Mouse (Mus musculus) testis, adult 2 months (tissue): ENCODE measurements around the gene Layn.

Experiments
- CTCF ChIP-seq: fragments of 200-500 bp; IDR thresholded peaks from 2 replicates; pipeline ENCODE4 v1.5.1; 2012; ENCODE audit warnings: low read depth, mild to moderate bottlenecking, inconsistent platforms, low read length, moderate library complexity; ENCODE audit not compliant: control insufficient read depth, insufficient read depth, insufficient replicate concordance
- POLR2A ChIP-seq: fragments of 200-500 bp; IDR thresholded peaks from 2 replicates; pipeline ENCODE4 v1.6.1; 2012; ENCODE audit warnings: low read depth, mild to moderate bottlenecking, inconsistent platforms, low read length, moderate library complexity; ENCODE audit not compliant: control insufficient read depth

- TF ChIP-seq CTCF (no peak), POLR2A (no peak)
Observed at GRCm38 (mm10) chr9:51093697-51094096, 16.8 kb upstream of the Layn start.
